Mouse (Mus musculus) C2C12 (cell line): Measurements from ENCODE around the gene Fancc.

Source experiments
- CTCF ChIP-seq: IDR thresholded peaks from one replicate; pipeline ENCODE4 v1.5.1; 2011; ENCODE audit not compliant: control insufficient read depth, insufficient read depth, insufficient read length
- MAX ChIP-seq: IDR thresholded peaks from one replicate; pipeline ENCODE4 v1.6.1; 2011; ENCODE audit warnings: mild to moderate bottlenecking, control low read depth

- TF ChIP-seq MAX (no peak), CTCF (no peak)
Measured at GRCm38 (mm10) chr13:63258167-63258582, 238.9 kb downstream of the Fancc start.
